Mouse (Mus musculus) CH12.LX (cell line): Measurements from ENCODE around the gene Gpld1.

ENCODE experiments used
- CHD1 ChIP-seq: IDR thresholded peaks from 2 replicates; pipeline ENCODE4 v1.6.1; 2012; ENCODE audit warnings: low read depth, low read length, improper control_type of control experiment, inconsistent platforms
- CTCF ChIP-seq, 2 experiments: IDR thresholded peaks in 1 of 2; conservative IDR thresholded peaks in 1 of 2; 2 replicates each; pipeline ENCODE4 v1.5.1; 2011 to 2012; ENCODE audit warnings: low read depth in 2 of 2, low read length in 2 of 2, improper control_type of control experiment in 1 of 2, inconsistent platforms in 1 of 2, mild to moderate bottlenecking in 1 of 2, moderate library complexity in 1 of 2
- ELF1 ChIP-seq: IDR thresholded peaks from 2 replicates; pipeline ENCODE4 v1.6.1; 2014; ENCODE audit warnings: low read depth, mild to moderate bottlenecking, inconsistent platforms, low read length, improper control_type of control experiment
- EP300 ChIP-seq: IDR thresholded peaks from 2 replicates; pipeline ENCODE4 v1.6.1; 2011; ENCODE audit warnings: low read length, improper control_type of control experiment
- HCFC1 ChIP-seq: IDR thresholded peaks from 2 replicates; pipeline ENCODE4 v1.6.1; 2012; ENCODE audit warnings: low read depth, mild to moderate bottlenecking, inconsistent platforms, low read length, improper control_type of control experiment
- JUND ChIP-seq: conservative IDR thresholded peaks from 2 replicates; pipeline ENCODE4 v1.6.1; 2011; ENCODE audit warnings: low read depth, low read length, improper control_type of control experiment
- MAX ChIP-seq: IDR thresholded peaks from 2 replicates; pipeline ENCODE4 v1.6.1; 2011; ENCODE audit warnings: low read length, improper control_type of control experiment
- POLR2A ChIP-seq: IDR thresholded peaks from 2 replicates; pipeline ENCODE4 v1.6.1; 2011; ENCODE audit warnings: low read depth, mild to moderate bottlenecking, improper control_type of control experiment, low read length
- POLR2AphosphoS2 ChIP-seq: IDR thresholded peaks from 2 replicates; pipeline ENCODE4 v1.6.1; 2011; ENCODE audit warnings: low read depth, low read length, improper control_type of control experiment
- SIN3A ChIP-seq: IDR thresholded peaks from 2 replicates; pipeline ENCODE4 v1.6.1; 2012; ENCODE audit warnings: low read length, improper control_type of control experiment, inconsistent platforms
- TBP ChIP-seq: conservative IDR thresholded peaks from 2 replicates; pipeline ENCODE4 v1.6.1; 2011; ENCODE audit warnings: low read depth, low read length, improper control_type of control experiment
- ZC3H11A ChIP-seq: IDR thresholded peaks from 2 replicates; pipeline ENCODE4 v1.6.1; 2012; ENCODE audit warnings: low read depth, mild to moderate bottlenecking, inconsistent platforms, low read length, improper control_type of control experiment
- ZNF384 ChIP-seq: IDR thresholded peaks from 2 replicates; pipeline ENCODE4 v1.6.1; 2012; ENCODE audit warnings: low read depth, low read length, improper control_type of control experiment, inconsistent platforms

DNA sequence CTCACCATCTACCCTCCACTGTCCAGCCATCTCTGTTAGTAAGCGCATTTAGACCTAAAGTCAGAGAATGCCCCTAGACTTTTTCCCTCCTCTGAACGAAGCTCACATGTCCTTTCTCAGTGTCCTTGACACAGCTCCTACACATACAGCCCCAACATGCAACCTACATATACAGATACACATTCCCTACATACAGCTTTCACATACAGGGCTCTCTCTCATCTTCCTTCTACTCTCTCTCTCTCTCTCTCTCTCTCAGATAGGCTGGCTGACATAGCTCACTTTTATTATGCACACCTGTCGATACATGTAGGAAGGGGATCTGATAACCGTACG, 6.2 kb upstream of the Gpld1 start:
- TF ChIP-seq SIN3A (no peak), CTCF (conservative IDR thresholded peaks at IDR 0.05 in 1 of 2, IDR thresholded peaks at IDR 0.05 in 1 of 2; ENCODE audit: low read depth in 2 of 2, low read length in 2 of 2) (no peak), POLR2A (no peak), ELF1 (no peak), POLR2AphosphoS2 (no peak), ZC3H11A (no peak), MAX (no peak), EP300 (no peak), ZNF384 (no peak), CHD1 (no peak), HCFC1 (no peak), JUND (no peak), TBP (no peak)
